Mouse (Mus musculus): Measurements from ENCODE around the gene Lpxn.

The Lpxn gene

DNA sequence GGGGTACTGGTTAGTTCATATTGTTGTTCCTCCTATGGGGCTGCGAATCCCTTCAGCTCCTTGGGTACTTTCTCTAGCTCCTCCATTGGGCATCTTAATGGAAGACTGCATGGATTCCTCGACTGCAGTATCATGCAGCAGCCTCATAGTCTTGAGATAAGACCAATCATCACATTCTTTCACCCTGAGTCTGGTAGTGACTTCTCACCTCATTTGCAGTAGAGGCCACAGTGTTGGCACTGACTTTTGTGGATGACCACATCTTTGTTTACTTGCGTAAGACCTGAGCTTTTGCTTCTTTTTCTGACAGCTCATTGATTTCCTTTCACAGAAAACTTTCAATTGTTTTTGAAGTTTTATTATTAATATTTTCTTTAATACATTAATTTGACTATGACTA lies 9.7 kb downstream of the Lpxn start:
- DNase-seq, result no peak

DNA sequence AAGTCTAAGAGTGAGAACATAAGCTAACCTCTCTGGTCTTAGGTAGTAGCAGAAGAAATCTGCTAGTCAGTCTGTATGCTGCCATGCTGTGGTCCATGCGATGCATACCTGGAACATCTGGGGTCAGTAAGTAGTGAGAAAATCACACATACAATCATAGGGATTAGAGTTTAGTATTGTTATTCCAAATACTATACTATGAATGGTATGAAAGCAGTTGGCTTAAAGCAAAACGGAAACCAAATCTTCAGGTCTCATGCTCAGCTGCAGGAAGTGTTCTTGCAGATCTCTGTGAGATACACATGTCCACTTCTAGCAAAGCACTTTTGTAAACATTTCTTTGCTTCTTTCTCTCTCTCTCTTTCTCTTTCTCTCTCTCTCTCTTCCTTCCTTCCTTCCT lies 10.2 kb downstream of the Lpxn start:
- DNase-seq, result no peak

DNA sequence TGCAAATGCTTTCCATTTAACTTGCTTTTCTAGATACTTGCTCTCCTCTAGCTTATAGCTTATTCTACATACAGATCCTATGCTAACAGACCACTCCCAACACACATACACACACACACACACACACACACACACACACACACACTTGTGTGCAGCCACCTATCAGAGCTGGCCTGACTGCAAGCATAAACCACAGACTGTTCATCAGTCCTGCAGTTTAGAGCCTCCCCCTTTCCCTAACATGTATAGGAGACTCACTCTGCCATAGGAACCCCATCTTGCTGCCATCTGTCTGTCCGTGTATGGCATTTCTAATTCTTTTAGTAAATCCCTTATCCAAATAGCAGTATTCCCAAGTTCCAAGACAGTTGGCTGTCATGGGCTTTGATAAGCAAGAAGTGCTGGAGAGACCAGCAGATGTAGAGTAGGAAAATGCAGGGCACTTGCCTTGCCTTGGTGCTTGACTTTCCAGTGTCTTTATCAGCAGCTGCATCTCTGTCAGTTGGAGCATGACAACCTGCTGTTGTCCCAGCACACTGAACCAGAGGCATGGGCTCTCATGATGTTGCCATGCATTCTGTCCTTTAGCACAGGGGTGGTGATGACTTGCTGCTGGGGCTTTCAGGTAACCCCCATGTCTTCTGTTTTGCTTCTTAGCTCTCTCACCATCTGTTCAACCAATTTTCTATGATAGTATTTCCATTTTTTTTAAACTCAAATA lies 16.8 kb downstream of the Lpxn start:
- no peak for DNase-seq

DNA sequence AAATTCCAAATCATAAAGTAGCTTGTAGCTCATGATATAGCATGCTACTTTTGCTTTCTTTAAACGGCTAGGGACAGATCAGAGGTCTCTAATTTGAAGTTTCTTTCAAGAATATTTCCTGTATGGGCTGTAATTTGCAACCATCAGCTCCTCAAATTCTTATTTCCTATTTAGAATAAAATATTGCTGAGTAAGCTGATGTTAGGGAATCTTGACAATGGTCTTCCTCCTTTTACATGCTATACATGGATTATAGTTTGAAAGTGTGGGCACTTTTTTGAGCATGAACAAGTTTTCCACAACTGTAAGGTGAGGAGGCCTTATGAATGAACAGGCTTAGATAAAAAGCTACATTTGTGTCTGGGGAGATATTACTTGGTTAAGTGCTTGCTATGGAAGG lies 17.9 kb downstream of the Lpxn start:
- no peak for DNase-seq

DNA sequence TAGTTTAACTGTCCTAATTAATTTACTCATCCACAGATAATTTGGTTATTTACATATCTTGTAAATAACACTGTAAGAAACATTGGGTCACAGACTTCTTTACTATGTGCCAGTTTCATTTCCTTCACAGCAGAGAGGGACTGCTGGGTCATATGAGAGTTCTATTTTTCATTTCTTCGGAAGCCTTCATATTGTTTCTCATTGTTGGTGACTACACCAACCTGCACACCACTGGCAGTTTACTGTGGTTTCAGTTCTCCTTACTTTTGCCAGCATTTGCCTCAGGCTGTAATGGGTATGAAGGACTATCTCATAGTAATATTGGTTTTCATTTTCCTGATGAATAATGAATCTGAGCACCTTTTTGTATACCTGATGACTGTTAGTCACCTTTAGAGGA lies 22.5 kb downstream of the Lpxn start:
- no peak for DNase-seq

DNA sequence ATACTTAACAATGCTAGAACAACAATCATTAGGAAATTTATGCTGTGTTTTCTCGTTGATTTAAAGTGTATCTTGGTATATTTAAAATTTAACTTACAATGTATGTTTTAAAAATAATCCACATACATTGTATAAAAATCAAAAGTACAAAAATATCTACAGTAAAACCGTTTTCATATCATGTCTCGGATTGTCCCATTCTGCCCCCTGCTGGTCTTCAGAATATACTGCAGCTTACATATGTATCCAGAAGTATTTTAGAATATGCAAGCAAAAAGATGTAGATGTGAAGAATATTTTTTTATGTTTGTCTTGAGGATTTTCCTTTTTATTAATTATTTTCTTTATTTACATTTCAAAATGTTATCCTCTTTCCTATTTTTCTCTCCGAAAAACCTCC lies 24.4 kb downstream of the Lpxn start:
- peak; percentile 31 for DNase-seq

DNA sequence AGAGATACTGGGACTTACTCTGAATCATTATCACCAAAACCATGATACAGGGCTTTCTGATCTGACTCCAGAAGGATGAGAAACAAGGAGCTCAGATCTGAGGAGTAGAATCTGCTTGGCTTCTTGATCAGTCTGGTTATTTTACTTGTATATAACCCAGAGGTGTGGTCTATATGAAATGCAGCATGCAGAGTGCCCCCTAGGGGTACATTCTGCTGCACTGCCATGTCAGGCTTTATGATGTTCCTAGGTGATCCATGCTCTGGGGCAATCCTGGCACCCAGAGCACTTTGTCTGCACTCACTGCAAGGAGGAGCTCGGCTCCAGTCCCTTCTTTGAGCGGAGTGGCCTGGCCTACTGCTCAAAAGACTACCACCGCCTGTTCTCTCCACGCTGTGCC lies 28.6 kb downstream of the Lpxn start:
- DNase-seq, result peak; percentile 7

DNA sequence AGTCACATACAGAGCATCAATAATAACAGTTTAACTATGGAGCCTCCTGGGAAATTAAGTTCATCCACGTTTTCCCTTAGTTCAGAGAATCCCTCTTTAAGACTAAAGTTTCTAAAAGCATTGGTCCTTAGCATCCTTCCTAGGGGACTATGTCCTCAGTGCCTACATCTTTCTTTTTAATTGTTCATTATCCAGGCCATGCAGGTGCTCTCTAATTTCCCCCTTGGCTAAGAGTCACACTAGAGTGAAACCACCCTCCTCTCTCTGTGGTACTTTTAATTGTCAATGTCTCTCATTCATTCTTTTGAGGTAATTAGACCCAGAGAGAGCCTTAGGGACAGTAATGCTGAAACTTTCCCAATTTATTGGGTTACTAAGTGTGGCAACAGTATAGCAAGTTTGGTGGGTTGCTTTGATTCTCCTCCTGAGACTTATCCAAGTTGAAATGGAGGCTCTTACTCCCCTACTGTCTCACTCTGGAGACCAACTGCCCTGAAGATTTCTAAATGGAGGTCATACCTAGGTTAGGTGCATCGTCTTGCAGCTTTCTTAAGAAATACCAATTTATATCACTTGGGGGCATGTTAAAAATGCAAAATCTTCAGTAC lies 34.9 kb downstream of the Lpxn start:
- no peak for DNase-seq

DNA sequence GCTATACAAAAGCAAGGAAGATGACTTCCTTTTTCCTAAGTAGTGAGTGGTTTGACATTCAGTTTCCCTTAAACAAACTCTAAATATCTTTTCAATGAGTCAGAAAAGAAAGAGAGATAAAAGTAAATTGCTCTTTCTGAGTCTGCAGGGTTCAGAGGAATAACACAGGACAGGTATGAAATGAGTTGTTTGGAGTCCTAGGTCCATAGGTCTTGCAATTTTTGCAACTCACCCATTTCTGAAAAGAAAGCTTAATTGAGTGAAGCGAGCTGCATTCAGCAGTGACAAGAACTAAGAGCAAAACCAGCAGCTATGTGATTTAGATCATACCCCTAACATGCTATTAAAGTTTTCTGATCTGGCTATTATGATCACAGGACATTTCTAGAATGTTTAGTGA lies 35.6 kb downstream of the Lpxn start:
- no peak for DNase-seq

DNA sequence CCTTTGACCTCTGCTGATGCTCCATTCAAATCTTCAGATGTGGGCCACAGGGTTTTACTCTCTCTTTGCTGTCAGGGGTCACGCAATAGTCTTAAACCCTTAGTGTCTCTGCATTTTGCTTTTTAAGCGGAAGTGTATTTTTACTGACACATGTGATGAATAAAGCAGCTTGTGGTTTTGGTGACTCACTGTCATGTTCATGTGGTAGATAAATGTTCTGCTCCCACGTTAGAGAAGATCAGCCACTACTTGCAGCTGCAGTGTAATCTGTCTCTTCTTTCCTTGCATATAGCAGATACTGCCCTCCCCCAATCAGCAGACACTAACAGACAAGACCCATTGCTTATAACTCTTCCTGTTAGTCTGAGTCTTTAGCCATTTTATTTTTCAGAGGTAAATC lies 37.6 kb downstream of the Lpxn start:
- no peak for DNase-seq

DNA sequence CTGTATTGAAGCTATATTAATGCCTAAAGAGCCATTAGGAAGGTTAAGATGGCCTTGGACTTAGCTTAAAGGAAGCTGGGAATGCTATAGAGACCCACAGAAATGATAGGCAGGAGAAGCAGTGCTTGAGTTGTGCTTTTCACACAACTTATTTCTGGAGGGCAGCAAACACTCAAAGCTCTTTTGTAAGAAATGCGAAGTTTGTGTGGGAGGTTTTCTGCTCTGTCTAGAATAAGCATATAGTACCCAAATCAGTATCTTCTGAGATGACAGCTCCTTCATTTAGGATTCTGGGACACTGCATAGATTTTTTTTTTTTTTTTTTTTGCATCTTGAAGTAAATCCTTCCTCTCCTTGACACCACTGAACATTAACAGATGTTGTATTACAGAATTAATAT lies 42.5 kb downstream of the Lpxn start:
- no peak for DNase-seq

DNA sequence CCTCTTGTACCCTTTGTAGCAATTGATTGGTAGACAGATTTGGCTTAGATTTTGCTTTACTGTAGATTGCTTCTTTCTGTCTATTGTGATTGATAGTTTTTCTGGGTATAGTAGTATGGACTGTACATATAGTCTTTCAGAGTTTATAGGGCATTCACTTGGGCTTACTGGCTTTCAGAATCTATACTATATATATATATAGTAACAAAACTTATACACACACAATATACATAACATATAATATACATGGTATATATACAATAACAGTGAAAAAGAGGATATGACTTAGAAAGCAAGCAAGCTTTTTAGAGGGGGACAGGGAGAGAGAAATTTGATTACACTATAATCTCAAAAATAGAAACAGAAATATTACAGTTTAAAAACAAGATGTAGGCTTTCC lies 50.4 kb downstream of the Lpxn start, which contains the start of gene Gm5244:
TSS of gene Gm5244 (plus strand) at position 301 of the 400 bp plus-strand sequence.
- DNase-seq, result no peak

DNA sequence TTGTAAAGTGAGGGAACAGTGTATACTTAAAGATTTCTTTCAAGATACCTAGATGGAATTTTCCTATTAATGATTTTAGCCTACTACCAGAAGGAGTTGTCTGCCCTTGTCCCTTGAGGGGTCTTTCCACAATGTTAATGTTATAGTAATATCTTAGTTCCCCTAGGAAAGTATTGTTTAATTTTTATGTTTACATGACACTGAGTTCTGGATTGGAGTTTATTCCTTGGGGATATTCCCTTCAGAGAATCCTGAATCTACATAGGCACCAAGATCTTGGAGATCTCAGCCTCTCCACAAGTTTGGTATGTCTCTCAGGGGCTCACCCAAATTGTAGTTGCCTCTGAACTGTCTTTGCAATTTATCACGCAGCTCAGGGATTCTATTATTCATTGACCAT lies 61.0 kb downstream of the Lpxn start, which contains the start of gene Olfr1444:
TSS of gene Olfr1444 (plus strand) at position 301 of the 400 bp plus-strand sequence.
- no peak for DNase-seq

All from kidney, postnatal 14 days (tissue).